Mouse (Mus musculus): ENCODE data around the gene Ankrd13a.

Ankrd13a gene

GRCm38 (mm10) chr5:114752397-114752796 lies 22.1 kb upstream of the Ankrd13a start:
- ChIA-PET POLR2A (interaction anchor here (0.5 to 4.4 kb wide), 52 partner anchors 8 to 622 kb away, joined by 3 to 52 read pairs (median 5); partner anchors contain the start of genes Ankrd13a (in 3 of the 4), Git2 (in 2 of the 4) and Tchp (in 1 of the 4)), CTCF (interaction anchor here (0.5 to 1.6 kb wide), 9 partner anchors 13 to 488 kb away, joined by 3 to 5 read pairs (median 3); no protein-coding TSS in a partner anchor)

- ChIA-PET POLR2A (interaction anchor here in 3 of 4 experiments (0.5 to 4.4 kb wide), 36 partner anchors 9 to 457 kb away, joined by 3 to 52 read pairs (median 4); partner anchors contain the start of genes Ankrd13a (in 3 of the 3), Git2 (in 1 of the 3), Gm9936 (in 1 of the 3) and Tchp (in 1 of the 3)), CTCF (interaction anchor here in 2 of 4 experiments (0.7 to 1.6 kb wide), 7 partner anchors 12 to 693 kb away, joined by 3 to 5 read pairs (median 4); no protein-coding TSS in a partner anchor)
Measured at GRCm38 (mm10) chr5:114753384-114753783, 21.1 kb upstream of the Ankrd13a start.

GRCm38 (mm10) chr5:114759536-114760090 lies 14.9 kb upstream of the Ankrd13a start:
- POLR2A ChIA-PET, result interaction anchor here in 3 of 4 experiments (0.5 to 5.2 kb wide), 8 partner anchors 7 to 32 kb away, joined by 3 to 35 read pairs (median 4); no protein-coding TSS in a partner anchor
- CTCF ChIA-PET, result interaction anchor here in 1 of 4 experiments (0.7 kb wide), 1 partner anchor 394 kb away, joined by 3 read pairs; no protein-coding TSS in a partner anchor

GRCm38 (mm10) chr5:114761980-114762379 lies 12.5 kb upstream of the Ankrd13a start:
- ChIA-PET CTCF (interaction anchor here in 2 of 4 experiments (0.5 to 0.7 kb wide), 2 partner anchors 20 to 512 kb away, joined by 7 to 9 read pairs; no protein-coding TSS in a partner anchor), POLR2A (interaction anchor here in 3 of 4 experiments (0.6 to 5.2 kb wide), 16 partner anchors 8 to 732 kb away, joined by 3 to 35 read pairs (median 5); partner anchors contain the start of gene Ankrd13a (in 2 of the 3))

GRCm38 (mm10) chr5:114764812-114765735 lies 9.4 kb upstream of the Ankrd13a start:
- CTCF ChIA-PET, result interaction anchor here (0.5 to 2.1 kb wide), 8 partner anchors 9 to 522 kb away, joined by 3 to 10 read pairs (median 6); partner anchors contain the start of gene Gm9936 (in 1 of the 4)
- POLR2A ChIA-PET, result interaction anchor here in 3 of 4 experiments (0.6 to 5.2 kb wide), 14 partner anchors 8 to 318 kb away, joined by 3 to 35 read pairs (median 4); no protein-coding TSS in a partner anchor

GRCm38 (mm10) chr5:114766686-114767085 lies 7.8 kb upstream of the Ankrd13a start:
- POLR2A ChIA-PET, result interaction anchor here in 3 of 4 experiments (0.6 to 3.9 kb wide), 14 partner anchors 14 to 572 kb away, joined by 3 to 26 read pairs (median 4); partner anchors contain the start of gene 2210016L21Rik (in 1 of the 3)
- CTCF ChIA-PET, result interaction anchor here in 2 of 4 experiments (0.6 to 1.4 kb wide), 3 partner anchors 93 to 409 kb away, joined by 3 to 6 read pairs (median 3); no protein-coding TSS in a partner anchor

- POLR2A ChIA-PET, result interaction anchor here in 3 of 4 experiments (0.5 to 3.9 kb wide), 20 partner anchors 14 to 572 kb away, joined by 3 to 26 read pairs (median 4); partner anchors contain the start of gene 2210016L21Rik (in 1 of the 3)
- CTCF ChIA-PET, result interaction anchor here in 3 of 4 experiments (0.5 to 1.4 kb wide), 4 partner anchors 92 to 693 kb away, joined by 3 read pairs; partner anchors contain the start of gene Kctd10 (in 1 of the 3)
Measured at GRCm38 (mm10) chr5:114767185-114767584, 7.3 kb upstream of the Ankrd13a start.

GRCm38 (mm10) chr5:114769786-114770185 lies 4.7 kb upstream of the Ankrd13a start:
- ChIA-PET POLR2A (interaction anchor here in 2 of 4 experiments (0.6 to 3.9 kb wide), 3 partner anchors 17 to 634 kb away, joined by 3 to 26 read pairs (median 5); no protein-coding TSS in a partner anchor), CTCF (no interaction called here)

- ChIA-PET POLR2A (interaction anchor here in 2 of 4 experiments (0.7 to 1.2 kb wide), 7 partner anchors 10 to 73 kb away, joined by 3 read pairs; no protein-coding TSS in a partner anchor), CTCF (no interaction called here)
Measured at GRCm38 (mm10) chr5:114771796-114772195, 2.7 kb upstream of the Ankrd13a start.

- ChIA-PET POLR2A (interaction anchor here in 3 of 4 experiments (0.6 to 5.5 kb wide), 6 partner anchors 8 to 394 kb away, joined by 3 to 52 read pairs (median 8); partner anchors contain the start of gene Trpv4 (in 1 of the 3)), CTCF (no interaction called here)
Measured at GRCm38 (mm10) chr5:114772456-114773203, 1.8 kb upstream of the Ankrd13a start.

GRCm38 (mm10) chr5:114773211-114773710 lies 1.2 kb upstream of the Ankrd13a start:
- ChIA-PET POLR2A (interaction anchor here in 3 of 4 experiments (0.6 to 5.5 kb wide), 20 partner anchors 8 to 874 kb away, joined by 3 to 52 read pairs (median 6); partner anchors contain the start of genes Fam222a (in 1 of the 3) and Trpv4 (in 1 of the 3)), CTCF (interaction anchor here in 1 of 4 experiments (1.1 kb wide), 1 partner anchor 8 kb away, joined by 5 read pairs; no protein-coding TSS in a partner anchor)

- CTCF ChIA-PET, result interaction anchor here in 3 of 4 experiments (0.5 to 1.1 kb wide), 5 partner anchors 8 to 1474 kb away, joined by 3 to 5 read pairs (median 4); no protein-coding TSS in a partner anchor
- POLR2A ChIA-PET, result interaction anchor here (0.6 to 5.5 kb wide), 44 partner anchors 8 to 1015 kb away, joined by 3 to 52 read pairs (median 4); partner anchors contain the start of genes 2210016L21Rik (in 1 of the 4), Fam222a (in 1 of the 4), Gm9936 (in 1 of the 4) and Kctd10 (in 1 of the 4)
Measured at GRCm38 (mm10) chr5:114773780-114774179, 697 bp upstream of the Ankrd13a start.

- CTCF ChIA-PET, result interaction anchor here in 2 of 4 experiments (0.7 to 1.0 kb wide), 2 partner anchors 29 to 314 kb away, joined by 3 to 10 read pairs; no protein-coding TSS in a partner anchor
- POLR2A ChIA-PET, result interaction anchor here in 3 of 4 experiments (0.6 to 5.5 kb wide), 31 partner anchors 12 to 383 kb away, joined by 3 to 52 read pairs (median 6); partner anchors contain the start of genes 2210016L21Rik (in 1 of the 3), Mlec (in 1 of the 3), Mmab (in 1 of the 3) and Mvk (in 1 of the 3)
Measured at GRCm38 (mm10) chr5:114775056-114775979, 841 bp downstream of the Ankrd13a start, which contains the start of gene Git2. Git2 (minus strand) TSS chr5:114775517.

GRCm38 (mm10) chr5:114776174-114776573 lies 1.7 kb downstream of the Ankrd13a start:
- ChIA-PET POLR2A (interaction anchor here in 3 of 4 experiments (0.6 to 5.5 kb wide), 15 partner anchors 11 to 586 kb away, joined by 3 to 52 read pairs (median 10); partner anchors contain the start of gene Mlec (in 1 of the 3)), CTCF (no interaction called here)

GRCm38 (mm10) chr5:114779956-114780489 lies 5.5 kb downstream of the Ankrd13a start:
- CTCF ChIA-PET, result interaction anchor here in 1 of 4 experiments (1.6 kb wide), 1 partner anchor 25 kb away, joined by 5 read pairs; no protein-coding TSS in a partner anchor
- POLR2A ChIA-PET, result interaction anchor here in 2 of 4 experiments (0.9 to 1.3 kb wide), 6 partner anchors 12 to 46 kb away, joined by 3 to 5 read pairs (median 3); no protein-coding TSS in a partner anchor
